Mouse (Mus musculus): ENCODE data around the gene Tanc1. TPM values are rescaled to one million over a fixed set of nuclear protein-coding genes. Genes with fewer than 3 reads are reported as not detected.
A peak's percentile ranks its signal among the peaks of the same experiment; 100 is the strongest.

Tanc1 gene
- total RNA-seq, 1 experiment from 2014 or later: 5.9 TPM

DNA sequence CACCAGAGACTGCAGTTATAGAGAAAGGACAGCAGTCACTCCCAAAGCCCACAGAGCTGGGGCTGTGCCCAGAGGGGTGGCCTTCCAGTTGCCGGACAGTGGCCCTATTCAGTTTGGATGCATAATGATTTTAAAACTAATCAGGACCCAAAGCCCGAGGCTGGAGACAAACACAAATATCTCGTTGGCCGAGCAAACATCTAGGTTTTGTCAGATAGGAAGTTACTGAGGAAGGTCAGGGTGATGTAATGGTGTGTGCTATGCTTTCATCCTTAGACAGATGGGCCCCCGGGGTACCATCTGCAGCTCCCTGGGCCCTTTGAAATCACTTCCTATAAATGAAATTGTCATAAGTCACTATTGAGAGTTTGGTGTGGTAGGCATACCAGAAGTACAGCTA, 33.0 kb downstream of the Tanc1 start:
- ATAC-seq (ENCODE audit: extremely low read depth, insufficient number of reproducible peaks, low FRiP score, poor library complexity, severe bottlenecking): no peak

DNA sequence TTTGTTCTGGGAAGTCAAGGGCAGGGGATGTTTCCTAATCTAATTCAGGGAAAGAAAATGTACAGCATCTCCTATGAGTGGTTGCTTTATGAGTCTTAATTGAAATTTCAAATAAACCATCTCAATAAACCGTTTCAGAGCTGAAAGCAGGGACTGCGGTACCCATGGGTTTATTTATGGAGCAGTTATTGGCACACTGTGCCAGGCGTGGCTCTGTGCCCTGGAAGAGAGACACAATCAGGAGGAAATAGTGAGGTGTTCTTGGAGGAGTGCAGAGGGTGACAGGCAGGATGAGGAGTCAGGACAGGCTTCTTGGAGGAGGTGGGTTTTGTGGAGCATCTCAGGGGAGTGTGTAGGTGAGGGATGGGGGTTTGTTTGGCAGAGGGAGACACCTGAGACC, 33.7 kb downstream of the Tanc1 start:
- no peak for ATAC-seq (ENCODE audit: extremely low read depth, insufficient number of reproducible peaks, low FRiP score, poor library complexity, severe bottlenecking)

DNA sequence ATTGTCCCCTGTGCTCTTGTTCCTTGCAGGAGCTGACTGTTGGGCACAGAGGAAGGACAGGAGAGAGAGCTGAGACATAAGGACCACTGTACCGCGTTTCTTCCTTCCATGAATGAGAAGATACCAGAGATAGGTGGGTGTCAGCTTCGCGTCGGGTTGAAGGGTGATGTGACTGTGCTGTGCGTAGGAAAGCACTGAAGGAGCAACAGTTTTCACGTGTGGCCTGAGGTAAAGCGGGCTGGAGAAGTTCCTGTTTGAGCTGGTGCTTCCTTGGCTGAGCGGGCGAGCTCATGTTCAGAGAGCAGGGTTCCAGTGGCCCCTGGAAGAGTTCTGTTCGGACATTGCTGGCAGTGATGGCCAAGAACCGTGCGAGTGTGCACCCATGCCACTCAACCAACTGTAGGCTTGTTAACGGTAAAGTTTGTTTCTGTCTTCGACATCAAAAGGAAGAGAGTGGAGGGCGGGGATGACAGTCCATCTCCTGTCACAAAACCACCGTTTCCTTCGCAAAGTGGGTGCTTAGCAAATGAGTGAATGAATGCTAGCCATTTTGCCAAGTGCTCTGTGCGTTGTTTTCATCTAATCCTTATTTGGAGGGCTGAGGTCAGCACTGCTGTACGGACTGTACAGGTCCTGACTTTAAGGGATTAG, 35.0 kb downstream of the Tanc1 start:
- peak; percentile 30; the same call in 1 of the 2 replicates for ATAC-seq (ENCODE audit: extremely low read depth, insufficient number of reproducible peaks, low FRiP score, poor library complexity, severe bottlenecking)

DNA sequence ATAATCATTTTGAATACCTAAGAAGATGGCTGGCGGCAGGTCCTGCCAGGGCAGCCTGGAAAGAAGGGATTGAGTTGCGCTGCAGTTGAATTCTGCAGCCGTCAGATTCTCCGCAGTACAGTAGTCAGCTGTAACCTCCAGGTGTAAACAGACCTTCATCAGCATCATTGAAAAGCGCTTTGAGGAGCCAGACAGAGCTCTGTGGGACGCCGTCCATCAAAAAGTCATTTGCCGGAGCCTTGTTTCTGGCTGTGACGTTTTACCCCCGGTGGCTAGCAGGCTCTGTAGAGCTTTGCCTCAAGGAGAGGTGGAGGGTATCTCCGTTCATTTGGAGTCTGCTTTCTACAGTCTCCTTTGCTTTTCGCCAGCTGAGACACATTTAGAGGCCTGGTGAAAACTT, 36.6 kb downstream of the Tanc1 start:
- ATAC-seq (ENCODE audit: extremely low read depth, insufficient number of reproducible peaks, low FRiP score, poor library complexity, severe bottlenecking): no peak

DNA sequence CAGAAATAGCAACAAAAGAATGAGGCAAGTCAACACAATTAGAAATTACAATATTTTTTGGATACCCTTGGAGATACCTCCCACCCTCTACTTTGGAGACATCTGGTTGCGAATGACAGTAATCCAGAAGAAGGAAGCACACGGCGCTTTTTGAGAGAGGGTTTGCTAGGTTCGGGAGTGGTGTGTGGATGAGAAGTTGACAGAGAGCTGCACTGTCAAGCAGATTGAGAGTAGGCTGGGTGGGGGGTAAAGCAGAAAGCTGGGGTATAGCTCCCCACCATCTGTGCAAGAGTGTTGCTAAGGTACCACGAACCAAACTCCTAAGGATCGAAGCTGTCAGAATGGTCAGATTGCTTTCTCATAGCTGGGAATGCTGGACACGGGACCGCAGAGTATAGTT, 40.0 kb downstream of the Tanc1 start:
- ATAC-seq (ENCODE audit: extremely low read depth, insufficient number of reproducible peaks, low FRiP score, poor library complexity, severe bottlenecking): no peak

DNA sequence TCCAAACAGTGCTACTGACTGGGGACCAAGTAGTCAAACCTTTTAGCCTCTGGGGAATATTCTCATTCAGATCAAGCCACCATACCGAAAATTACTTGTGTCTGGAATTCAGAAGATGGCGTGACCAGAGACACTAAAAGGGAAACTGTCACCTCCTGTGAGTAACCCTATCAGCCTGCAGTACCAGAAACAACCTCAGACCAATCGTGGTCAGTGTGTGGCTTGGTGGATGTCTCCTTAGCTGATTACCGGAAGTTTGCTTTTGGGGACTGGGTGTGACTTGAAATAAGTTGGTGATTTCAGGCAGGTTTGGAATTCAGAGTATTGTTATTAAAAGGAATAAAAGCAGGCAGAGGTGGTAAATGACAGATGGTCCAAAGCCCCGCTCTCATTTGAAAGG, 40.9 kb downstream of the Tanc1 start:
- ATAC-seq (ENCODE audit: extremely low read depth, insufficient number of reproducible peaks, low FRiP score, poor library complexity, severe bottlenecking): no peak

DNA sequence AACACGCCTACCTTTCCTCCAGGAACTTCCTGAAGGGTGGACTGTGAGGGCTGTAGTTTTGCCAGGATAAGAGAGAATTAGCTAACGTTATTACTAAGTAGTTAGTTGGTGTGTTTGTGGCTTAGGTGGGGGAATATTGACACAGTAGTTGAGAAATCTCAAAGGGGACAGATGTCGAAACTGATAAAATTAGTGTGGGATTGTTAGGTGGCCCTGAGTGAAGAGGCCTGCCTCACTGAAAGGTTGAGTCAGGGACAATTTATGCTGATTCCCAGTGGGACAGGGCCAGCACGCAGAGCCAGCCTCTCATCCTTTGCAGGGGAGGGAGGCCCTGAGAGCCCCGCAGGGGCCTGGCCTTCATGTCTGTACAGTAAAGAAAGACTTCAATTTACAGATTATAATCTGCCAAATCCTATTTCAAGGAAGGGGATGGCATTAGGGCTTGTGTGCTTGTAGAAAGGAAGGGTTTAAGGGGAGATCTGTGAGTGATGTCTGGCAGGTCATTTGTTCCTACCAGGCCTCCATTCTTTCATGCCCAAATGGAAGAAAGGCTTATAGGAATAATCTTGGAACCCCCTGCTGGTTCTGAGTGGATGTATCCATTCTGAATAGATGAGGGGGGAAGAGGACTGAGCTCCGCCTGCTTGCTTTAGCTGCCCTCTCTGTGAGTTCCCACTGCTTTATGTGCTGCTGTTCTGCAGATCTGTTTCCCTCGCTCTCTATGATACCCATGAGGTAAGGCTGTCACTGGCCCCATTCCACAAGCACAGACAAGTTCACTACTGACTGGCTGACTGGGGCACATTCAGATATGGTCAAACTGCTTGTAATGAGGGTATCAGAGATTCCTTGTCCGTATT, 41.7 kb downstream of the Tanc1 start:
- ATAC-seq (ENCODE audit: extremely low read depth, insufficient number of reproducible peaks, low FRiP score, poor library complexity, severe bottlenecking): no peak

DNA sequence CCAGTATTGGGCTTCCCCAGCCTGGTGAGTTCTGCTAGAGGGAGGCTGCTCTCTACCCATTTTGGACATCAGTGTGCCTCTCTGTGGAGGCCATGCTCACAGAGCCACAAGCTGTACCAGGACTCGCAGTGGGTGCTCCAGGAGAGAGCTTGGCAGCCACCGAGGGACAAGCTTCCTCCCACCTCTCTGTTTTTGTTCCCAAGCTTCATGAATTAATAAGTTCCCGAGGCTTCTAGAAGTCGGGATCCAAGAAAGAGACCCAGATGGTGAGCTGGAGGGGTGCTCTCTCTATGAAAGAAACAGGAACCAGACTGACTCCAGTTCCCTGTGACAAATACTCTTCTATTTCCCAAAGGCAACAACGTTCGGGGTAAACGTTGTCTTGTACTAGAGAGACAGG, 43.6 kb downstream of the Tanc1 start:
- no peak for ATAC-seq (ENCODE audit: extremely low read depth, insufficient number of reproducible peaks, low FRiP score, poor library complexity, severe bottlenecking)

DNA sequence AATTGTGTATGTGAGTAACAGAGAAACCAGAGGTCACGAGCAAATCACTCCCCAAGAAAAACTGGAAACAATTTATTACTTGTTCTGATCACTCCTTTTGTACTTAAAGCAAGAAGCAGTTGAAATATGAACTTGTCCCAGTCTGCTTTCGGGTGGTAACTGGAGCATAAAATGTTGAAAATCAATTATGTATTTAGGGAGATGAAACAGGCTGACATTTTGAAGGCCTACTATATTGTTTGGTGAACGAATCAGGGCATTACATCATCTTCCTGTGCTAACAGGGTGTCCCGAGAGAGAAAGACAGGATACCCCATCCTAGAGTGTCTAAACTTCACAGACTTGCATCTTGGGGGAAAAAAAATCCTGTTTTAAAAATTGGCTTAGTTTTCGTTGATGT, 44.8 kb downstream of the Tanc1 start:
- ATAC-seq (ENCODE audit: extremely low read depth, insufficient number of reproducible peaks, low FRiP score, poor library complexity, severe bottlenecking): no peak

DNA sequence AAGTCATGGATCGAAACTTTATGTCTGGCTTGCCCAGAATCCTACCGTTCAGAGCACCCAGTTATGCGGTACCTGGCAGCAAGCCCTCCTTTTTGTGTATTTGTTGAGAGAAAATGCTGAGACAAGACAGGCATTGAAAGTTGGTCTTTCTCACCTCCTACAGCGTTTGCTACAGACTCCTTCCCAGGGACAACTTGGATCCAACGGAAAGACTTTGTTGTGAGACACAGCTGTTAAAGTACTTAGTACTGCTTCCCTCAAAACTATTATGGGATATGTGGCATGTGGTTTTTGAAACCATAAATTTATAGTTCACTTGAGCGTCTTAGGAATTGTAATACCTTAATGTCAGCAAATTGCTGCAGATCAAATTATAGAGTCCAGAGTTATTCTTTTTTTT, 47.8 kb downstream of the Tanc1 start:
- no peak for ATAC-seq (ENCODE audit: extremely low read depth, insufficient number of reproducible peaks, low FRiP score, poor library complexity, severe bottlenecking)

DNA sequence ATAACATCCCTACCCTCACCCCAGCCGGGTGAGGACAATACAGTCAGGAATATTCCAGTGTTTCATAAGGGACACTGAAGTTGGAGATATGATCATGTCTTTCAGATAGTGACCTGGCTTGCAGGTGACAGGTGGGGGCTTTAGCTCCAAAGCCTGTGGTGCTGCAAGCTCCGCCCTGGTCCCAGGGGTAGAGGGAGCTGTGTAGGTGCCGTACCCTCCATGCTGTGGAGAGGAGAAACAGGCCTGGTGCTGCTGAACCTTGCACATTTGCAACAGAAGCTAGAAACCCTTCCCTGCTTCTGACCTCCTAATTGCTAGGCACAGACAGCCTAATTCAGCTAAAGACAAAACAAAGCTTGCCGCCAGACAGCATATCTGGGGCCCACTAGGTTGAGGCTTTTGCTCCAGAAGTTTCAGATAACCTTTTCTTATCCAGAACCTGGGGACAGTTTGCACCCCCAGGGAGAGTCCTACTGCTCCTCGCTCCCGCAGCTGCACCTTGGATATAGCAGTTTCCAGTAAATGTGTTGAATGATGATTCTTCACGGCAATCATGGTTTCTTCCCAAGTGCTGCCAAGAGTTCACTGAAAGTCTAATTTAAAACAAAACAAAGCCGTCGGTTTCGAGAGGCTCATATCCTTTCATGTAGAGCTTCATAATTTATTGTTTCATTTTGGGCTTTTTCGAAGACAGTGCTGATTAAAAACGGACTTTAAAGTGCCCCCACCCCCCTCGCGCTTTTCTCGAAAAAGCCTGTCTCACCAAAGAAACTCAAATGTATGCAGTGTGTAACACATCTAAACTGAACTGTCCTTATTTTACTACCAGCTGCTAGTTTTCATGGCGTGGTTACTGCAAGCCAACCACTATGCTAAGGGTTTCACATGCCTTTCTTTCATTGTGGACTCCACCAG, 49.3 kb downstream of the Tanc1 start:
- ATAC-seq (ENCODE audit: extremely low read depth, insufficient number of reproducible peaks, low FRiP score, poor library complexity, severe bottlenecking): no peak

DNA sequence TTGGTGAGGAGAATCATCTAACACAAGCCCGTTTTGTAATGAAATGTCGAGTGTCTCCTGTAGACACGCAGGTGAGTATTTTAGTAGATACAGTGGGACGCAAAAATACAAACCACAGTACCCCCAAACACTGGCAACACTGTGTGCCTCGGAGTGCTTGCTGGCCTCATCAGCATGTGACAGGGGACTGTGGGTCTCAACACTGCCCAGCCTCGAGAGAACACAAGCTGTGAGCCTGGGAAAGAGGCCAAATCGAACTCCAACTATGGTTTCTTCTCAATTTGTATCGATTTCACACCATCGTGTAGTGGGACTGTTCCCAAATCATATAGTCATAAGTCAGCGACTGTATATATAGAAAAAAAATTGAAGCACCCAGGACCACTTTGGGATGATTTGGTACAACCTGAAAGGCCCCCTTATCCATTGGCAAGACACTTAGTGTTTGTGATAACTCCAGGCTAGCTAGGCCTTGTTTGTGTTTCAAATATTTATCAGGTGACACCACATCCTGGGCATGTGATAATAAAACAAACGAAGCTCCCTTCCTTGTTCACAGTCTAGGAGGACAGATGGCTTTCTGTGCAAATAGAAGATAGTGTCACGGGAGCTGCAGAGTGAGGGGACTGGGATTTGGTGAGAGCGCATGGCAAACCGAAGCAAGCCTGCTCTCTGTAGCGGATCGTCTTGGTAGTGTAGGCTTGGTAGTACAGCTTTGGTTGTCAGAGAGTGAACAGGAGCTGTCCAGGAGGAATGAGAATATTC, 53.1 kb downstream of the Tanc1 start:
- ATAC-seq (ENCODE audit: extremely low read depth, insufficient number of reproducible peaks, low FRiP score, poor library complexity, severe bottlenecking): no peak

DNA sequence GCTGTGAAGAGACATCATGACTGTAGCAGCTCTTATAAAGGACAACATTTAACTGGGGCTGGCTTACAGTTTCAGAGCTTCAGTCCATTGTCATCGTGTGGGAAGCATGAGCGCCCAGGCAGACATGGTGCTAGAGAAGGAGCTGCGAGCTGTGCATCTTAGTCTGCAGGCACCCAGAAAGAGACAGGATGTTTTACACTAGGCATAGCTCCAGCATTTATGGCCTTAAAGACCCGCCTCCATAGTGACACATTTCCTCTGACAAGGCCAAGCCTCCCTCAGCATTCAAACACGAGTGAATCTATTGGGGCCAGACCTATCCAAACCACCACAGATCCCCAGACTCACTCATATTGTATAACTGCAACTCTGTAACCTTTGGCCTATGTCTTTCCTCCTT, 54.7 kb downstream of the Tanc1 start:
- ATAC-seq (ENCODE audit: extremely low read depth, insufficient number of reproducible peaks, low FRiP score, poor library complexity, severe bottlenecking): no peak

DNA sequence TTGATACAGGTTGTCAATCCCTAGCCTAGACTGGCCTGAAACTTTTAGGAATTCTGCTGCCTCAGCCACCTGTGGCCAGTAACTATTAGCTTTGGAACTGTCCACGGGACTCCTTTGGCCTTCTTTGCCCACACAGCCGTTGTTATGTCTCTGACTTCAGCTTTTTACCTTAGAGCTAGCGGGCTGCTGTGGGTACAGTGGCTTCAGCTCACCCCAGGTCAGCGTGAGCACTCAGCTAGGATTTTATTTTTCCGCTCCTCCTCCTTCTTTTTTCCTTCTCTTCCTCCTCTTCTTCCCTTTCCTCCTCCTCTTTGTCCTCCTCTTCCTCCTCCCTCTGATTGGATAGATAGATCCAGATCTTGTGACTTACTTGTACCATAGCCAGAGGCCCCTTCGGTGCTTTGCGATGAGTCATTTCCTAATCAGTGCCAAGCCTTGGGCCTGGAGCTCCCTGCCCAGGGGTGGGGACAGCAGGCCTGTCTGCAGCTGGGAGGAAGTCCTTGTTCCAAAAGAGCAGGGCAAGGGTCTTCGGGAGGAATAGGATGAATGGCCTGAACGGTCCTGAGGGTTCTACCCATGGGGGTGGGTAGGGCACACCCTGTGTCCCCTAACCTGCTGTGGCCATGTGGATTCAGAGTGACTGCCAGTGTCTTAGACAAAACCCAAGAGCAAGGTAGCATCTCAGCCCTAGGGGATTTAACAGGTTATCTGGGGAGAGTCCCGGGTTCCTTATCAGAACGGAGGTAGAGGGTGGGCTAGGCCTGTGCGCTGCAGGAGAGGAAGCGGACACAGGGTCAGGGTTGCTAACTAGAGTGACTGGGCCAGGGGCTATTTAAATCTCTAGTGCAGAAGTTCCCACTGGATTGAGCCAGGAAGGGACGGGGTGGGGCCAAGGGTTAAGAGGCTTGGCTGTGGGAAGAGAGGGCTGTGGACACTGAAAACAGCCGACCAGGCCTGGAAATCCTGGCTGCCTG, 58.5 kb downstream of the Tanc1 start:
- ATAC-seq (ENCODE audit: extremely low read depth, insufficient number of reproducible peaks, low FRiP score, poor library complexity, severe bottlenecking): no peak

DNA sequence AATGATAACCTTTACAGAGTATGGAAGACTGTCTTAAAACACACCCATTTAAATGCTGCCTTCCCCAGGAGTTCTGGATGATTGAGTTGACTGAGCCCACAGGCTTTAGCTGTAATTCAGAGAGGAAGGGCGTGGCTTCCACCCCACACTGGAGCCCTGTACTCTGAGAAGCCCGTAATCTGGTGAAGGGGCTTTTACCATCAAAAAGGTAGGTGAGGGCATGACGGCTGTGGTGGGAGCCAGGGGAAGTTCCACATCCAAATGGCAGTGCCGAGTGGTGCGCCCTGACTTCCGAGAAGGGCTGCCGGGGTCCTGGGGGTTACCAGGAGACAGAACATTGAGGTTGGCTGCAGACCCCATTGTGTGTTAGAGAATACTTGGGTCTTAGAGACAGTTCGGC, 59.8 kb downstream of the Tanc1 start:
- ATAC-seq (ENCODE audit: extremely low read depth, insufficient number of reproducible peaks, low FRiP score, poor library complexity, severe bottlenecking): no peak

DNA sequence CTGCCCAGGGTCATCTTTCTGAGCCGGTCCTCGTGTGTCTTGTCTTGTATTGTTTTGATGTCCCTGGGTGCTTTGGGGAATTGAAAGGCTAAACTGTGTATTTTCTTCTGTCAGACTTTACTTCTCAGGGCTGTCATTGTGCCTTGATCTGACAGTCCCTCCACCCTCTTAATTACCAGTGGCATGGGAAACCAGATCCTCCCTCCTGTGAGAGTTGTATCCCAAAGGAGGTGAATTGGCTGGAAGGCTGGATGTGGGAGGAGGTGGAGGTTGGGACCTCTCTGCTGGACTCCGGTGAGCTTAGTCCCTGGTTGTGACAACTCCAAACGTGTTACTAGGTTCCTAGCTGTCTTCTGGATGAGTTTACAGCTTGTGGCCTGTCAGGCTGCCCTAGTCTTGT, 60.2 kb downstream of the Tanc1 start:
- no peak for ATAC-seq (ENCODE audit: extremely low read depth, insufficient number of reproducible peaks, low FRiP score, poor library complexity, severe bottlenecking)

DNA sequence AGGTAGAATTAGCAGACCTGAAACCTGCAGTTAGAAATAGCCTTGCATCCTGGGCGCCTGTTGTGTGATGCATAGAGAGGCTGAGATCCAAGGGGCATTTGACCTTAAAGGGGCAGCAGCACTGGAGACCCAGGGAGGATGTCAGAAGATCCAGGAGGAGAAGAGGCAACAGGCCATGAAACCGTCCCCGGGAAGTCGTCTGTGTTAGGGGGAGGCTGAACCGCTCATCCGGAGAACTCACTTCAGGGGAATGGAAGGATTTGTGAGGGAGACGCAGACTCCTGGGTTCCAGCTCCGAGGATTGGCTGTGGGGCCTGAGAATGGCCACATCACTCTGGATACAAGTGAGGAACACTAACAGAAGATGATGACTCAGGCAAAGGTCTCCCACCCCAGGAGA, 60.8 kb downstream of the Tanc1 start:
- ATAC-seq (ENCODE audit: extremely low read depth, insufficient number of reproducible peaks, low FRiP score, poor library complexity, severe bottlenecking): no peak

DNA sequence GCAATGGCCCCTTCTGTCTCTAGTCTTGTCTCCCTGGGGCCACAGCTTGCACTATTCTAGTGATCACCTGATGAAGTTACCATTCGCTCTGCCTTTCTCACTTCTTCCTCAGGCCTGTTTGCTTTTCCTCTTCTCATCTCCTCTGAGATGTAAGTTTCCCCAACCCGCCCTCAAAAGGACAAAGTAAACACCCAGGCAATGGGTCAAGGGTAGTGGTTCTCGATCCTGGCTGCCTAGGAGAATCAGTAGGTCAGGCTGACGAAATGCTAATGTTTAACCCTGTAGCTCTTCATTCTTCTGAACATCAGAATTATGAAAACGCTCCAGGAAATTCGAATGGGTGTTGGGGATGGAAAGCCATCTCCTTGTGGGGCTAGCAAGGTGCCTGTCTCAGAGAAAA, 61.5 kb downstream of the Tanc1 start:
- no peak for ATAC-seq (ENCODE audit: extremely low read depth, insufficient number of reproducible peaks, low FRiP score, poor library complexity, severe bottlenecking)

Data from neutrophil, adult 5-6 weeks (primary cell).